Mouse (Mus musculus) G1E (cell line): ENCODE measurements around the gene Kif23. TPM values are rescaled to one million over a fixed set of nuclear protein-coding genes. Genes with fewer than 3 reads are reported as not detected.

Experiments used
- ATAC-seq: 2 replicates; pipeline ENCODE4 v1.8.0; 2016; ENCODE audit warnings: mild to moderate bottlenecking; ENCODE audit not compliant: insufficient number of reproducible peaks, poor library complexity, low FRiP score, severe bottlenecking; ENCODE audit errors: extremely low read depth
- DNase-seq: peaks from one replicate; pipeline ENCODE4 v3.0.0; 2012; ENCODE audit warnings: low spot score
- H3K27me3 ChIP-seq: 2 replicates; pipeline ENCODE4 v1.6.1; 2012; ENCODE audit warnings: mild to moderate bottlenecking, low read length, inconsistent platforms; ENCODE audit not compliant: insufficient read depth
- H3K36me3 ChIP-seq: replicated peaks from 2 replicates; pipeline ENCODE3; 2012; ENCODE audit warnings: mild to moderate bottlenecking, inconsistent platforms
- H3K4me1 ChIP-seq: 2 replicates; pipeline ENCODE4 v1.6.1; 2012; ENCODE audit warnings: low read depth, low read length, inconsistent platforms, mixed read lengths; ENCODE audit not compliant: insufficient read depth
- H3K4me3 ChIP-seq: 2 replicates; pipeline ENCODE4 v1.5.1; 2012; ENCODE audit warnings: low read depth, mild to moderate bottlenecking, inconsistent platforms, low read length, moderate library complexity, mixed read lengths
- H3K9me3 ChIP-seq: replicated peaks from 2 replicates; pipeline ENCODE4 v1.6.1; 2012; ENCODE audit warnings: inconsistent platforms
- CTCF ChIP-seq: IDR thresholded peaks from 2 replicates; pipeline ENCODE4 v1.5.1; 2012; ENCODE audit warnings: low read depth, low read length, inconsistent platforms, mixed read lengths
- GATA1 ChIP-seq: IDR thresholded peaks from 2 replicates; pipeline ENCODE4 v1.6.1; 2012; ENCODE audit warnings: borderline replicate concordance, low read length, inconsistent platforms, mixed read lengths
- GATA2 ChIP-seq: IDR thresholded peaks from 2 replicates; pipeline ENCODE4 v1.6.1; 2012; ENCODE audit warnings: low read depth, low read length, inconsistent platforms, borderline replicate concordance
- POLR2AphosphoS5 ChIP-seq: IDR thresholded peaks from 2 replicates; pipeline ENCODE4 v1.6.1; 2012; ENCODE audit warnings: low read depth, low read length, inconsistent platforms; ENCODE audit not compliant: insufficient replicate concordance
- TAL1 ChIP-seq: conservative IDR thresholded peaks from 2 replicates; pipeline ENCODE4 v1.6.1; 2012; ENCODE audit warnings: low read depth, low read length, inconsistent platforms, mixed read lengths
- polyA plus RNA-seq: library from polyadenylated mRNA; stranded (reverse); fragments of >175 nt; gene quantifications from 2 replicates; pipeline ENCODE4 v1.2.3, GENCODE M21; 2012
- total RNA-seq, 2 experiments: library from RNA; stranded (forward) in 1 of 2; stranded (reverse) in 1 of 2; fragments of 200-1000 nt in 1 of 2; fragments of >200 nt in 1 of 2; fragmentation: Nextera tagmentation in 1 of 2; gene quantifications; 2 replicates each; pipeline ENCODE4 v1.2.3; 2014 to 2017

The Kif23 gene
- total and polyA plus RNA-seq, 3 experiments, result 48.7 to 280 (median 271) TPM

DNA sequence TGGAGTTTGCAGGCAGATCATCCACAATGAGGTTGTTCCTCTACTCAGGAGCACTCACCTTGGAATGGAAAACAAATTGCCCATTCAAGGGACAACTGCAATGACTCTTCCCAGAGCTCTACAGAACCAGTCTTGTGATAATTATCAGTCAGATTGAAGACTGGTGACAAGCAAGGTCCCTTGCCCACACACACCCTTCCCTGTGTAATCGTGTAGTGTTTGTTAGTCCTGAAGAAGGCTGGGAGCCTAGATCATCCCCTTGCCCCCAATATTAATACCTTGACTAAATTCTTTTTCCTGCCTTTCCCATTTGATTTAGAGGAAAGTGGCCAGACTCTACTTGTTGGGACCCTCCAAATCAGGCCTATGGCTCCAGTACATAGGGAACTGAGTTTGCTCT, 36.9 kb downstream of the Kif23 start:
- Histone ChIP-seq H3K36me3 (peaks cover 49% of the 10 kb centered on the region), H3K4me3 (no peak overlapping the region), H3K4me1 (peaks cover 40% of the 10 kb centered on the region), H3K9me3 (no peaks in the 10 kb centered on the region), H3K27me3 (no peaks in the 10 kb centered on the region)
- DNase-seq (no peak), ATAC-seq (no peak)
- no peak for TF ChIP-seq TAL1
- no peak for TF ChIP-seq GATA2
- TF ChIP-seq GATA1, result no peak
- peak; percentile 23; the same call in 1 of the 2 replicates for TF ChIP-seq POLR2AphosphoS5

DNA sequence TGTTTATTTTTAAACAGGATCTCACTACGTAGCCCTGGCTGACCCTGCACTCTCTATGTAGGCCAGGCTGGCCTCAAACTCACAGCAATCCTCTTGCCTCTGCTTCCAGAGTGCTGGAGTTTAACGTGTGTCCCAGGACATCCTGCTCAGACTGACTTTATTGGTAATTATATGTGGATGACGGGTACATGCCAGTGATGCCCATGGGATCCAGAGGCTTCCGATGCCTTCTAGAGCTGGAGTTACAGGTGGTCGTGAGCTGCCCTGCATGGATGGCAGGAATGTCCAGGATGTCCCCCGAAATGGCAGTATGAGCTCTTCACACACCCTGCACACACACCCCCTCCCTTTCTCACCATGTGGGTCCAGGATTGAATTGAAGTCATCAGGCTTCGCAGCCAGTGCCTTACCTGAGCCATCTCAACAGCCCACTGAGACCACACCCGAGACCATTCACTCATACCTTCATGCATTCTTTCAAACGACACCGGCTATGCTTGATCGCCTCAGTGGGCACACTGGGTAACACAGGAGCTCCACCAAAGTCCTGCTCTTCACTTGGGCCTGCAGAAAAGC, 37.7 kb downstream of the Kif23 start:
- Histone ChIP-seq H3K36me3 (peaks cover 48% of the 10 kb centered on the region), H3K4me1 (peaks cover 40% of the 10 kb centered on the region), H3K4me3 (no peak overlapping the region), H3K27me3 (peaks cover under 1% of the 10 kb centered on the region; the same call in 1 of the 2 replicates), H3K9me3 (no peaks in the 10 kb centered on the region)
- ATAC-seq (no peak), DNase-seq (no peak)
- TF ChIP-seq TAL1 (no peak), POLR2AphosphoS5 (peak; percentile 95)

- no peaks in the 10 kb centered on the region for H3K9me3 ChIP-seq
- no peak for DNase-seq
- ATAC-seq, result no peak
These were observed 38.2 kb downstream of the Kif23 start for GRCm38 (mm10) chr9:61908341-61908740.

DNA sequence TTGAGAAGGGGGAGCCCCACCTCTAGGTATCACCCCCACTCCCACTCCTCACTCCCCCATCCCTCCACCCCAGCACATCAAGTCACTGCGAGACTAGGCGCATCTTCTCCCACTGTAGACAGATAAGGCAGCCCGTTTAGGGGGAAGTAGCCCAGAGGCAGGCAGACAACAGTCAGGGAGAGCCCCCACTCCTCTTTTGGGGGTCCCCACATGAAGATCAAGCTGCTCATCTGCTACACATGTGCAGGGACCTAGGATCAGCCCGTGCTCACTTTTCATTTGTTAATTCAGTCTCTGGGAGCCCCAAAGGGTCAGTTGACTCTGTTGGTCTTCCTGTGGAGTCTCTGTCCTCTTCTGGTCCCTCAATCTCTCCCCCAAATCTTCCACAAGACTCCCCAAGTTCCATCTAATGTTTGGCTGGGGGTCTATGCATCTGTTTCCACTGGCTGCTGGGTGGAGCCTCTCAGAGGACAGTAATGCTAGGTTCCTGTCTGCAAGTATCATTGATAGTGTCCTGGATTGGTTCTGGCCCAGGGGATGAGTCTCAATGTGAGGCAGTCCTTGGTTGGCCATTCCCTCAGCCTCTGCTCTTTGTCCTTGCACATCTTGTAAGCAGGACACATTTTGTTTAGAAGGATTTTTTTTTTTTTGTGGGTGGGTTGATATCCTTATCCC, 38.8 kb downstream of the Kif23 start:
- ATAC-seq, result no peak
- H3K36me3 ChIP-seq, result peaks cover 37% of the 10 kb centered on the region
- H3K27me3 ChIP-seq, result peaks cover 8% of the 10 kb centered on the region
- DNase-seq, result no peak
- TF ChIP-seq TAL1 (no peak), GATA1 (no peak), POLR2AphosphoS5 (peak; percentile 90; the same call in 1 of the 2 replicates)
- H3K9me3 ChIP-seq, result no peaks in the 10 kb centered on the region
- H3K4me3 ChIP-seq, result no peak overlapping the region
- peaks cover 40% of the 10 kb centered on the region for H3K4me1 ChIP-seq

More at GRCm38 (mm10) chr9:61908341-61908740, 38.2 kb downstream of the Kif23 start:
- peaks cover 40% of the 10 kb centered on the region for H3K4me1 ChIP-seq
- H3K4me3 ChIP-seq, result no peak overlapping the region
- peaks cover 42% of the 10 kb centered on the region for H3K36me3 ChIP-seq
- H3K27me3 ChIP-seq, result peaks cover 4% of the 10 kb centered on the region; the same call in 1 of the 2 replicates
- TF ChIP-seq POLR2AphosphoS5 (no peak; the same call in 1 of the 2 replicates), GATA2 (no peak)

- Histone ChIP-seq H3K9me3 (no peaks in the 10 kb centered on the region), H3K4me3 (no peak overlapping the region), H3K27me3 (peaks cover 15% of the 10 kb centered on the region), H3K36me3 (peaks cover 32% of the 10 kb centered on the region), H3K4me1 (peaks cover 38% of the 10 kb centered on the region)
- DNase-seq (no peak), ATAC-seq (no peak)
- TF ChIP-seq TAL1 (no peak), CTCF (peak; percentile 41), GATA1 (no peak), GATA2 (no peak), POLR2AphosphoS5 (peak; percentile 89; the same call in 1 of the 2 replicates)
These were observed 39.7 kb downstream of the Kif23 start for GRCm38 (mm10) chr9:61906912-61907311.

DNA sequence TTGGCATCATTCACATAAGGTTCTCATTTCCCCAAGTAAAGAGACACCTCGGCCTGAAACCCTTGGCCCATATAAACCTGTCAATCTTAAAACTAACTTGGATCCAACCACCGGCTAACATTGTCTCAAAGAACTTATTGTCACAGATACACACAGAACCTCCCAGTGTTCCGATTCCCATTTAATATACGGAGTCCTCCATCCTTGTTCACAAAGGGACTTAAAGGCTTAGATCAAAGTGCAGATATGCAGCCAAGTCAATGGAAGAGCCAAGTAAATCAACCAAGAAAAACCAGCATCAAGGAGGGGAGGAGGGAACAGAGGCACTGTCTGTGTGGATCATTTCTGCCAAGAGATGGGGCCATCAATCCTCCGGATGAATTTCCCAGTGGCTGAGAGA, 41.0 kb downstream of the Kif23 start:
- H3K9me3 ChIP-seq, result no peaks in the 10 kb centered on the region
- H3K4me3 ChIP-seq, result no peak overlapping the region
- peaks cover 26% of the 10 kb centered on the region for H3K27me3 ChIP-seq
- no peak for ATAC-seq
- DNase-seq, result no peak
- TF ChIP-seq GATA2, result no peak
- TF ChIP-seq POLR2AphosphoS5, result no peak
- no peak for TF ChIP-seq TAL1
- no peak for TF ChIP-seq GATA1
- no peak for TF ChIP-seq CTCF
- H3K4me1 ChIP-seq, result peaks cover 39% of the 10 kb centered on the region
- H3K36me3 ChIP-seq, result peaks cover 20% of the 10 kb centered on the region
